Mouse (Mus musculus): ENCODE results near the gene Cfap52.

- TF ChIP-seq POLR2A (IDR thresholded peaks at IDR 0.05; ENCODE audit: borderline replicate concordance, insufficient read depth, low read length) (no peak), CTCF (IDR thresholded peaks at IDR 0.05; ENCODE audit: borderline replicate concordance, insufficient read depth, low read depth, low read length) (no peak)
These were observed 48.3 kb downstream of the Cfap52 start for GRCm38 (mm10) chr11:67917126-67917525.

Measured in cerebellum, adult 2 months (tissue).